In genomic region chr9:32717931-32718820, GRCm38 (mm10) we compare ENCODE assay signal across 10 mouse cellular contexts.
DNase-seq lines count a peak whose midpoint lies in the region; ATAC-seq lines count a peak whose summit lies in the region.
"Had no signal": no experiment of that assay in that cellular context is flagged by ENCODE, and none has a peak within 500 bp of the region (broad histone marks: within the 10 kb centered on the region; RNA-seq: fewer than 3 reads in every experiment).

No protein-coding gene starts in this region.

- 0 out of 2 replicates have a peak overlapping the region, but pooled peaks have one; percentile 25 for H3K9ac ChIP-seq in kidney, embryonic 16.5 days (replicated peaks; ENCODE audit: low read length)
- H3K9ac ChIP-seq: neural tube, embryonic 12.5 days had no signal

- peak overlapping the region; percentile 76 for H3K27ac ChIP-seq in kidney, embryonic 16.5 days (ENCODE audit: low read length)
- peak overlapping the region; percentile 76 for H3K27ac ChIP-seq in limb, embryonic 10.5 days
- H3K27ac ChIP-seq: neural tube, embryonic 12.5 days had no signal

- WGBS in kidney, embryonic 16.5 days = 19% methylated on average over 9 of the region's 9 CpGs
- 68% methylated on average over 9 of the region's 9 CpGs for WGBS in limb, embryonic 10.5 days

- no peaks in the 10 kb centered on the region for H3K36me3 ChIP-seq in kidney, embryonic 16.5 days (ENCODE audit: insufficient read depth, low read length)
- no peaks in the 10 kb centered on the region for H3K36me3 ChIP-seq in limb, embryonic 10.5 days
- H3K36me3 ChIP-seq: neural tube, embryonic 12.5 days had no signal

- no peak overlapping the region for H3K4me2 ChIP-seq in kidney, embryonic 16.5 days (replicated peaks; ENCODE audit: low read depth, low read length)
- H3K4me2 ChIP-seq: neural tube, embryonic 12.5 days had no signal

- H3K4me1 ChIP-seq in kidney, embryonic 16.5 days (ENCODE audit: insufficient read depth, low read length) = peaks cover 89% of the 10 kb centered on the region
- peaks cover 94% of the 10 kb centered on the region for H3K4me1 ChIP-seq in limb, embryonic 10.5 days

- no peaks in the 10 kb centered on the region for H3K27me3 ChIP-seq in kidney, embryonic 16.5 days (ENCODE audit: insufficient read depth, low read length)
- H3K27me3 ChIP-seq in limb, embryonic 10.5 days (ENCODE audit: low read depth, poor library complexity, severe bottlenecking) = no peaks in the 10 kb centered on the region

- no peak for ATAC-seq in kidney, embryonic 16.5 days (ENCODE audit: low FRiP score, low TSS enrichment)
- ATAC-seq in monocyte, adult 5-6 weeks (replicated peaks; ENCODE audit: insufficient number of reproducible peaks, low FRiP score, low TSS enrichment, poor library complexity, severe bottlenecking) = no peak
- ATAC-seq: inflammation-experienced regulatory T-cells, adult 6 months had no signal

- H3K9me3 ChIP-seq in kidney, embryonic 16.5 days (ENCODE audit: low read length) = no peaks in the 10 kb centered on the region
- no peaks in the 10 kb centered on the region for H3K9me3 ChIP-seq in limb, embryonic 10.5 days (replicated peaks)
- H3K9me3 ChIP-seq: neural tube, embryonic 12.5 days had no signal

- DNase-seq in kidney, adult 8-10 months = no peak
- peak; percentile 15 for DNase-seq in 3T3-L1 (ENCODE audit: low read depth, low spot score)
- DNase-seq in CD4-positive helper T cell, adult 2 months (ENCODE audit: low read depth, low spot score) = peak; percentile 63
- no peak for DNase-seq in limb, embryonic 10.5 days (ENCODE audit: low spot score)
- no peak for DNase-seq in left cerebral cortex, postnatal 36 days (ENCODE audit: low spot score in 2 of 2)
- DNase-seq: cerebellum, adult 11-12 months had no signal

- no peak overlapping the region for H3K4me3 ChIP-seq in kidney, embryonic 16.5 days (ENCODE audit: low read length)
- H3K4me3 ChIP-seq in limb, embryonic 10.5 days = no peak overlapping the region
- H3K4me3 ChIP-seq: neural tube, embryonic 12.5 days had no signal

- intact Hi-C loops in left cerebral cortex, postnatal 36 days (cut with DNase I) = no loop called here

Comparison
In these comparisons a context has a peak if more than half of its experiments do, and no peak if none do; other contexts are left out.
1. DNase-seq: peak in 3T3-L1 (single experiment) and CD4-positive helper T cell, adult 2 months (single experiment); none in kidney, adult 8-10 months (0 of 2), limb, embryonic 10.5 days (single experiment) and left cerebral cortex, postnatal 36 days (0 of 2).